Mouse (Mus musculus) thymus, adult 2 months (tissue): ENCODE data around the gene Itpkb. TPM values are rescaled to one million over a fixed set of nuclear protein-coding genes. Genes with fewer than 3 reads are reported as not detected.
A peak's percentile ranks its signal among the peaks of the same experiment; 100 is the strongest.

Experiments
- DNase-seq: peaks from one replicate; pipeline ENCODE4 v3.0.0; 2021
- H3K27ac ChIP-seq: fragments of 200-500 bp; 2 replicates; pipeline ENCODE4 v1.5.1; 2012; ENCODE audit warnings: low read length, control low read depth; ENCODE audit not compliant: control insufficient read depth, insufficient read depth
- H3K27me3 ChIP-seq: fragments of 200-500 bp; 2 replicates; pipeline ENCODE4 v1.6.1; 2012; ENCODE audit warnings: mild to moderate bottlenecking, low read length, moderate library complexity, mixed read lengths; ENCODE audit not compliant: control insufficient read depth, insufficient read depth
- H3K36me3 ChIP-seq: fragments of 200-500 bp; 2 replicates; pipeline ENCODE4 v1.6.1; 2012; ENCODE audit warnings: mild to moderate bottlenecking, low read length, moderate library complexity; ENCODE audit not compliant: control insufficient read depth, insufficient read depth
- H3K4me1 ChIP-seq: fragments of 200-500 bp; replicated peaks from 2 replicates; pipeline ENCODE4 v1.6.1; 2012; ENCODE audit warnings: low read length; ENCODE audit not compliant: control insufficient read depth, insufficient read depth
- H3K4me3 ChIP-seq: fragments of 200-500 bp; 2 replicates; pipeline ENCODE4 v1.5.1; 2012; ENCODE audit warnings: mild to moderate bottlenecking, low read length, control low read depth, moderate library complexity; ENCODE audit not compliant: control insufficient read depth, insufficient read depth
- CTCF ChIP-seq: fragments of 200-500 bp; IDR thresholded peaks from 2 replicates; pipeline ENCODE4 v1.5.1; 2012; ENCODE audit warnings: mild to moderate bottlenecking, control low read depth, low read length, moderate library complexity, borderline replicate concordance; ENCODE audit not compliant: control insufficient read depth, poor library complexity, insufficient read depth; ENCODE audit errors: extremely low read depth
- POLR2A ChIP-seq: fragments of 200-500 bp; IDR thresholded peaks from 2 replicates; pipeline ENCODE4 v1.6.1; 2012; ENCODE audit warnings: mild to moderate bottlenecking, low read length, control low read depth, moderate library complexity; ENCODE audit not compliant: control insufficient read depth, poor library complexity, insufficient read depth; ENCODE audit errors: extremely low read depth
- WGBS: fragments of 180-500 bp; shearing (Covaris S2); methylation state at CpG from one replicate; pipeline ENCODE4 v1.1.7; 2018; 5-methylcytosine and 5-hydroxymethylcytosine counted together
- polyA plus RNA-seq: library from polyadenylated mRNA; depleted of rRNA; stranded (reverse); fragments of >200 nt; gene quantifications from 2 replicates; pipeline ENCODE4 v1.2.3, GENCODE M21; 2012

Gene Itpkb
- polyA plus RNA-seq, 1 experiment = 69.0 TPM

- Histone ChIP-seq H3K27me3 (no peaks in the 10 kb centered on the region), H3K4me1 (peaks cover 14% of the 10 kb centered on the region), H3K4me3 (no peak overlapping the region), H3K36me3 (no peaks in the 10 kb centered on the region), H3K27ac (no peak overlapping the region)
- DNase-seq = no peak
- no peak for TF ChIP-seq POLR2A
- TF ChIP-seq CTCF = no peak
- WGBS = 97% methylated on average over 3 of the region's 3 CpGs
Measured at GRCm38 (mm10) chr1:180322896-180323295, 7.4 kb upstream of the Itpkb start.

- no peaks in the 10 kb centered on the region for H3K36me3 ChIP-seq
- H3K27me3 ChIP-seq = no peaks in the 10 kb centered on the region
- 97% methylated on average over 5 of the region's 5 CpGs for WGBS
- H3K4me1 ChIP-seq = peaks cover 12% of the 10 kb centered on the region
- H3K27ac ChIP-seq = no peak overlapping the region
- no peak overlapping the region for H3K4me3 ChIP-seq
- TF ChIP-seq CTCF = no peak
- no peak for TF ChIP-seq POLR2A
- no peak for DNase-seq
Measured at GRCm38 (mm10) chr1:180323491-180323890, 6.8 kb upstream of the Itpkb start.

GRCm38 (mm10) chr1:180324271-180324670 lies 6.0 kb upstream of the Itpkb start:
- DNase-seq = no peak
- 92% methylated on average over 4 of the region's 4 CpGs for WGBS

GRCm38 (mm10) chr1:180328794-180329665 lies 1.3 kb upstream of the Itpkb start:
- 53% methylated on average over 12 of the region's 12 CpGs for WGBS
- Histone ChIP-seq H3K27me3 (no peaks in the 10 kb centered on the region), H3K4me1 (peaks cover 30% of the 10 kb centered on the region), H3K27ac (peak overlapping the region; percentile 93), H3K36me3 (peaks cover 16% of the 10 kb centered on the region), H3K4me3 (no peak overlapping the region)
- DNase-seq = peak; percentile 40
- no peak for TF ChIP-seq CTCF
- no peak for TF ChIP-seq POLR2A

More at GRCm38 (mm10) chr1:180324271-180324670, 6.0 kb upstream of the Itpkb start:
- TF ChIP-seq CTCF (no peak), POLR2A (no peak)
- Histone ChIP-seq H3K4me3 (no peak overlapping the region), H3K27ac (no peak overlapping the region), H3K4me1 (peaks cover 9% of the 10 kb centered on the region), H3K36me3 (no peaks in the 10 kb centered on the region), H3K27me3 (no peaks in the 10 kb centered on the region)

GRCm38 (mm10) chr1:180329706-180330105 lies 579 bp upstream of the Itpkb start:
- Histone ChIP-seq H3K27ac (peak overlapping the region; percentile 93), H3K4me1 (peaks cover 32% of the 10 kb centered on the region), H3K27me3 (no peaks in the 10 kb centered on the region), H3K36me3 (peaks cover 23% of the 10 kb centered on the region), H3K4me3 (no peak overlapping the region)
- DNase-seq = no peak
- TF ChIP-seq POLR2A (no peak), CTCF (no peak)
- 8% methylated on average over 6 of the region's 6 CpGs for WGBS

GRCm38 (mm10) chr1:180330707-180331545 lies 641 bp downstream of the Itpkb start:
- Histone ChIP-seq H3K36me3 (peaks cover 26% of the 10 kb centered on the region), H3K4me3 (peak overlapping the region; percentile 92), H3K27ac (peak overlapping the region; percentile 98), H3K4me1 (peaks cover 38% of the 10 kb centered on the region), H3K27me3 (no peaks in the 10 kb centered on the region)
- WGBS = under 1% methylated on average over 58 of the region's 58 CpGs
- TF ChIP-seq CTCF = 0 out of 2 replicates have a peak, but pooled peaks have one; percentile 16
- TF ChIP-seq POLR2A = no peak; the same call in 1 of the 2 replicates
- DNase-seq = peak; percentile 59
